Mouse (Mus musculus) ES-E14 (cell line): ENCODE measurements around the gene Ulk4.

Source experiments
- HCFC1 ChIP-seq: IDR thresholded peaks from 2 replicates; pipeline ENCODE4 v1.6.1; 2012; ENCODE audit warnings: low read length, inconsistent platforms, borderline replicate concordance; ENCODE audit not compliant: insufficient read depth
- MAFK ChIP-seq: IDR thresholded peaks from 2 replicates; pipeline ENCODE4 v1.6.1; 2014; ENCODE audit warnings: mild to moderate bottlenecking, low read depth, low read length, inconsistent platforms; ENCODE audit not compliant: insufficient read depth

GRCm38 (mm10) chr9:121216536-121217320 lies 60.3 kb downstream of the Ulk4 start:
- TF ChIP-seq MAFK = no peak
- no peak for TF ChIP-seq HCFC1
